Mouse (Mus musculus) urinary bladder, postnatal 10 days (tissue): ENCODE measurements around the gene Zfp704.

ENCODE experiments used
- DNase-seq: peaks from one replicate; pipeline ENCODE4 v3.0.0; 2022; ENCODE audit warnings: low spot score

Gene Zfp704

DNA sequence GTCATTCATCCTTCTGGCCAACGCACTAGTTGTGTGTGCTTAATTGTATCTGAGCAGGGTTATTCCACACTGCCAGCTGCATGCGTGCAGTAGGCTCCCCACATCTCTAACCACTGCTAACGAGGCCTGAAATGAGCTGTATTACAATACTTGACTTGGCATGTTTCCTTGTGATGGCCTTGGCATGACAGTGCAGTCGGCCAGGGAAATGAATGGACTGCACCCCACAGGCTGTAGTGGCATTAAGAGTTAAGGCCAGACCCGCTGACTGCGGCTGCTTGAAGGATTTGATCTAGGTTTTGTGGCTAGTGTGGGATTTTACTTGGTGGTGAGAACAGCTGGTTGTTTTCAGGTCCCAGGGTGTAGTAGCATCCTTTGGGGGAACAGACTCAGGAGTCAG is 185.2 kb downstream of the Zfp704 start:
- DNase-seq: no peak

GRCm38 (mm10) chr3:9423669-9424068 is 186.2 kb downstream of the Zfp704 start:
- no peak for DNase-seq

- DNase-seq: no peak
Observed at GRCm38 (mm10) chr3:9408896-9409295, 201.0 kb downstream of the Zfp704 start.

- no peak for DNase-seq
Observed at GRCm38 (mm10) chr3:9407801-9408200, 202.1 kb downstream of the Zfp704 start.

DNA sequence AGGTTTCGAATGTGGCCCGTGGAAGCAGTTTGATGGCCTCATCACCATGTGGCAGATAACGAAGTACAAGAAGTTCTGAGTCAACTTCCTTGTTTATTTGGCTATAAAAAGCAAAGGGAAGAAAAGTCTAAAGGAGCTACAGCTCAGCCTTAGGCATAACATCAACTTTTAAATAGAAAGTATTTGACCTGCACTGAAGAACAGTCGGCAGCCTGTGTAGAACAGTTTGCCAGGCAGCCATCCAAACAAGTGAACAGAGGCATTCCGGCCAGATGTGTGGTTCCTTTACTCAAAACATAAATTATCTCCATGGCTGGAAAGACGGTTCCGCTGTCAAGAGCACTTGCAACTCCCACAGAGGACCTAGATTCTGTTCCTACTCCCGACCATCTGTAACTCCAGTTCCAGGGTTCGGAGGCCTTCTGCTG is 202.8 kb downstream of the Zfp704 start:
- DNase-seq: no peak

DNA sequence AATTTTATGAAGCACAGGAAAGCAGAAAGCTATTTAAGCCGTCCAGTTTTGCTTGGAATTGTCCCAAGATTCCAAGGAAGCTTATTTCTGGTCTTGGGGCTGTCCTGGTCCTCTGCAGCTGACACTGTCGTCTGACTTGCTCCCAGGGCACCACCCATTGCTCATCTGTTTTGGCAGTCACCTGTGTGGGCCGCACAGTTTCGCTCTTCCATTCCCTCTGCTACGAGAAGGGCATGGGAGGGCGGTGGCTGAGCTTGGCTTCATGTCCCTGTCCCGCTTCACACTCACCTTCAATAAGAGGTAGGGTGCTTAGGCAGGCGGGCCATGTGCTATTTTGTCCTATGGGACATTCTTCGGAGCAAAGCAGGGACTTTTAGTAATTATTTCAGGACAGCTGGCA is 204.5 kb downstream of the Zfp704 start:
- no peak for DNase-seq

DNA sequence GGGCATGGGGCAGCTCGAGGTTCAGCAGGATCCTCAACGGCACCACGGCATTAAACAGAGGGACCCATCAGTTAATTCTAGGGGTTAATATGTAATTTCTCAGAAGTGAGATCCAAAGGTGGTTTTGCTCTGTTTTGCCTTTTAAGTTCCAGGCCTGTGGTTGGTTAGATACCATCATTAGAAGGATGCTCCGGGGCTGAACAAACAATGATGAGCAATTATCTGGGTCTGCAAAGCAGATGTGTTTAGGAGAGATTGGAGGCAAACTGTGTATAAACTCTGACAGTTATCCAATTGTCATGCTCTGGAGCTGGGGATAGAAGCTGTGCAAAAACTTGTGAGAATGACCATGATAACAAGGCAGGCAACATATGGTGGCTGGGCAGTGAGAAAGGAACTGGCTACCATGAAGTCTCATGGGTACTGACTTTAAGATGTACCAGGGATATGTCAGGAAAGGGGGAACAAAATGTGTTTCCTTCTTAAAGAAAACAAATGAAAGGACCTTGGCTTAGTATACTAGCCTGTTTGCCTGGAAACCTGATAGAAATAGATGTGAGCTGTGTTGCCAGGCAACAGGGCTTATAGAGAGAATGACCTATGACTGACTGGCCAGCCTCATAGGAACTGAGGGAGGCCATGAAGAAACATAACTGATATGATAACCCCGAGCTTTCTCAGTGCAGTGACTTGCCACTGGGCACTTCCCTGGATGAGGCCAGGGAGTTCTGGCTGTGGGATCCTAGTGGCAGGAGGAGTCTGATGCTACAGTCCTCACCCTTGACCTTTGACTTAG is 206.4 kb downstream of the Zfp704 start:
- no peak for DNase-seq

- no peak for DNase-seq
Observed at GRCm38 (mm10) chr3:9402836-9403235, 207.0 kb downstream of the Zfp704 start.

- no peak for DNase-seq
Observed at GRCm38 (mm10) chr3:9402345-9402744, 207.5 kb downstream of the Zfp704 start.

DNA sequence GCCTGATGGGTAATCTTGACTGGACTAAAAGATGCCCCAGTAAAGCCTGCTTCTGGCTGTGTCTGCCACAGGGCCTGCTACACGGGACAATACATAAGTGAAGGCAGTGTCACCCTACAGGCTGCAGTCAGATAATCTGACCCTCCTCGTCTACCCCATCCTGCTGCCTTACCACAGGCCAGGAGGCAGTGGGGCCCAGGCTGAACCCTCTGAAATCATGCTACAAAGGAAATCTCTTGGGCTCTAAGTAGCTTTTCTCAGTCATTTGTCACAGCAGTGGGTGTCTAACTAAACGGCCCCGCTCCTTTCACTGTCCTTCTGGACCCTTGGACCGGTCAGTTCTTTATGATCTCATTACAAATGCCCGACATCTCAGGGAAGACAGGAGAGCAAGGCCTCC is 208.2 kb downstream of the Zfp704 start:
- DNase-seq: no peak

GRCm38 (mm10) chr3:9400886-9401221 is 209.0 kb downstream of the Zfp704 start:
- no peak for DNase-seq

GRCm38 (mm10) chr3:9400201-9400885 is 209.5 kb downstream of the Zfp704 start:
- no peak for DNase-seq

DNA sequence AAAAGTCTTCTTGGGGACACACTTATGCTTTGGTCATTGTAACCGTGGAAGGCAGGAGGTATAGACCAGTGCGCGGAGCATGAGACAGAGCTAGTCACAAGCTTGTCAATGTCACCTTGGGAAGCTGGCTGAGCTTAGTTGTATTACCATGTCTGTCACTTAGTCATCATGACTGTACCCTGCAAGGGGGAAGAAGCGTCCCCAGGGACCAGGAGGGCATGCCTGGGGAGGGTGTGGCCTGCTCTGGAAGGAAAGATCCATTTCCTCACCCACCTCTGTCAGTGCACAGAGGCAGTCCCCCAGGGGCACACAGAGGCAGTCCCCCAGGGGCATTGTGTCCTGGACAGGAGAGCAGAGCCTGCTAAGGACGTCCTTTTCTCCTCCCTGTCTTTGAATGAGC is 211.6 kb downstream of the Zfp704 start:
- DNase-seq: no peak
